Mouse (Mus musculus): ENCODE measurements at regions not wholly inside any gene's neighbourhood (a gene's known extent, or its start where the extent isn't known, plus 50 kb on each side); places are given as distances from the start of the nearest gene placed in this dataset.

GRCm38 (mm10) chr15:59171120-59171519, 282.0 kb downstream of the Gm49356 start:
- DNase-seq: no peak

DNA sequence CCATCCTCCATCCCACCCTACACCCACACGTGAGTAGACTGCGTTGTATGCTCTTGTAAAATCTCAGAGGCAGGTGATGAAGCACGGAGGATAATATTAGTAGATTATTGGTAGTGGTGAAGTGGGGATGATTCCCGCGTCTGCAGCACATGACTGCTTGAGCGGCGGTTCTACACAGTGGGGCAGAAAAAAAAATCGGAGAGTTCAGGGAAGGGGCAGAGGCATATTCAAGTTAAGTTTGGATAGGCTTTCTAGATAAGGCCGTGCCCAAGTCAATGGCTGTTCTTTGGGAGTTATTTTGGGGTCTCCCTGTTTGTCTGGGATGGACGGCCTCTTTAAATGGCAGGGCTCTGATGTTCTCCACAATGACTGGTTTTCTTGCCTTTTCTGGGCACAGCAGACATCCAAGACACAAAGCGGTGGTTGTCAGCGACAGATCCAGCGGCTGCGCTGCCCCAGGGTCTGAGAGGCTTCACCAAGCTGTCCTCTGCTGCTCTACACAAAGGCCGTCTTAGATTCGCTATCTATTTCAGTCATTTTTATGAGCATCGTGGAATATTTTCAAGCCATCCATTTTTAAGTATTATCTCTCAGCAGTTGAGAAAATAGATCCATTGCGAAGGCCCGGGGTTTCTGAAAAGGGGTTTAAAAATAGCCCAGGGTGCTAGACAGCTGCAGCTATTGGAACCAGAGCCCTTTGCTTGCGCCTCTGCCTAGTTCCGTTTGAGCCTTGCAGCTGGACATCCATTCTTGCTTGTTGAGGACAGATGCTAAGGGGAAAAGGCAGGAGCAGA, 284.6 kb downstream of the Gm49356 start:
- DNase-seq: no peak

- DNase-seq: no peak
Measured at GRCm38 (mm10) chr15:59174246-59174751, 285.2 kb downstream of the Gm49356 start.

- DNase-seq: no peak
Measured at GRCm38 (mm10) chr15:59174893-59175531, 285.9 kb downstream of the Gm49356 start.

DNA sequence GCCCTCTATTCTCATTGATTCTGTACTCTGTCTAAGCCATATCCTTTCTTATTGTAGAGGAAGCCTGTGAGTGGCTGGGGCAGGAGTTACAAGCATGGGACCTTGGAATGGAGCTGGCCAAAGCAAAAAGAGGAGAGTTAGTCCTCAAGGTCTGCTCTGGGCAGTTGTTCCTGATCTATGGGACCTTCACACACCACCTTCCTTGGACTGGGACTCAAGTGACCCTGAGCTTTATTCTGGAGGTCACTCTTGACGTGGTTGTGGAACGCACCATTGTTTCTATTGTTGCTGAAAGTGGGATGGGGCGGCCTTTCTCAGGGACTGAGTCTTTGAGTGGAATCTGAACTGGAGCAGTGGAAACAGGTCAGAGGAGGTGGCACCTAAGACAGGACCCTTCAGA, 291.0 kb downstream of the Gm49356 start:
- no peak for DNase-seq

DNA sequence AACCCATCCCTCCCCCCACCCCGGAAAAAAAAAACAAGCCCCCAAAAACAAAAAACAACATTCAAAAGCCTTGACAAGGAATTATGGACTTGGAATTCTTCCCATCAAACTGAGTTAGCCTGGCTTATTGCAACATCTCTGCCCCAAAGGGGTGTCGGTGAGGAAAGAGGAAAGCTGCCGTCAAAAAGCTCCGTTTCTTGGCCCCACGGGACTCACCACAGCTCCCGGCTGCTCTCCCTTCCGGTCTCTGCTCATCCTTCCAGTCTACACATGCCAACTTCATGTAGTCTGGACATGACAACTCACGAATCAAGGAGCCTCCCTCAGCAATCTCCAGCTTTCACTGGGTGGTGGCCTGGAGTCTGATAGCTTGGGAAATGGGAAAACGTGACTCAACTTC, 295.4 kb downstream of the Gm49356 start:
- no peak for DNase-seq

GRCm38 (mm10) chr15:59187566-59187965, 298.5 kb downstream of the Gm49356 start:
- DNase-seq: no peak

GRCm38 (mm10) chr15:59188371-59188770, 299.3 kb downstream of the Gm49356 start:
- DNase-seq: no peak

GRCm38 (mm10) chr15:59190511-59190910, 301.4 kb downstream of the Gm49356 start:
- DNase-seq: no peak

GRCm38 (mm10) chr15:59194421-59194820, 305.3 kb downstream of the Gm49356 start:
- DNase-seq: no peak

GRCm38 (mm10) chr15:59196351-59196750, 307.3 kb downstream of the Gm49356 start:
- no peak for DNase-seq

DNA sequence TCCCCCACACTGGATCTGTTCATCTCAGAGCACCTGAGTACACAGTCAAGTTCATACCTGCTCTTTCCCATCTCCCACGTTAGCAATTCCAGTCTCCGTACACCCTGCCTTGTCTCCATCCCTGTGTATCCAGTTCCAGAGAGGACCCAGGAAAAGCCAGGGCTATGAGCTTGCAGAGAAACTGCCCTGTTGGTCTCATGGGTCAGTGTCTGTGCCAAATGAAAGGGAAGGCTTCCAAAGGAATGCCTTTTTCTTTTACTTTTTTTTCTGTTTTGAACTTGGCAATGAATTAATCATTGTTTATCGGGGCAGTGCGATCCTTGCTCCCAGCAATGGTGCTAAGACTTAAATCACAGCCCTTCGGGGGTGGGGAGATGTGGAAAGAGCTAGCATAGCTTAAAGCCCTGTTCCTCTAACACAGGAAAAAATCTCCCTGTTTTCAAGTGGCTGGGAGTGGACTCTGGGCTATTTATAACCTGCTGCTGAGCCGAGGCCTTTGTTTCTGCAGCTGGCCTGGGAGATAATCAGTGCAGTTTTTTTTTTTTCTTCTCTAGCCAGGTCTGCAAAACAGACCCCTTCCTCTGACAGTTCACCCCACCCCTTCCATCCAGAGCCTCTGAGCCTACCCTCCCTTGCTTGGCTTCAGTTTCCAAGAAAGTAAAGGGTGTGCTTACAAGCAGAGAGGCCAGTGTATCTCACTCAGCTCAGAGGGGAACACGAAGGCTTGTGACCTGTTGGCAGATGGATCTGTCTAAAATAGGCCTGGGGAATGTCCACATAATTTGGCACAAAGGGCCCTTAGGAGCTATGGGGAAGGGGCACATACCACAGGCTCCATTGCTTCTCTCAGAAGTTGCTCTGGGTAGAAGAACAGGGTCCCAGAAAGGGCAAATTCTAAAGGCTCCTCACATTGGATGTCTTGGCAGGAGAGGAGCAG, 308.6 kb downstream of the Gm49356 start:
- no peak for DNase-seq

GRCm38 (mm10) chr15:59201386-59201785, 312.3 kb downstream of the Gm49356 start:
- no peak for DNase-seq

DNA sequence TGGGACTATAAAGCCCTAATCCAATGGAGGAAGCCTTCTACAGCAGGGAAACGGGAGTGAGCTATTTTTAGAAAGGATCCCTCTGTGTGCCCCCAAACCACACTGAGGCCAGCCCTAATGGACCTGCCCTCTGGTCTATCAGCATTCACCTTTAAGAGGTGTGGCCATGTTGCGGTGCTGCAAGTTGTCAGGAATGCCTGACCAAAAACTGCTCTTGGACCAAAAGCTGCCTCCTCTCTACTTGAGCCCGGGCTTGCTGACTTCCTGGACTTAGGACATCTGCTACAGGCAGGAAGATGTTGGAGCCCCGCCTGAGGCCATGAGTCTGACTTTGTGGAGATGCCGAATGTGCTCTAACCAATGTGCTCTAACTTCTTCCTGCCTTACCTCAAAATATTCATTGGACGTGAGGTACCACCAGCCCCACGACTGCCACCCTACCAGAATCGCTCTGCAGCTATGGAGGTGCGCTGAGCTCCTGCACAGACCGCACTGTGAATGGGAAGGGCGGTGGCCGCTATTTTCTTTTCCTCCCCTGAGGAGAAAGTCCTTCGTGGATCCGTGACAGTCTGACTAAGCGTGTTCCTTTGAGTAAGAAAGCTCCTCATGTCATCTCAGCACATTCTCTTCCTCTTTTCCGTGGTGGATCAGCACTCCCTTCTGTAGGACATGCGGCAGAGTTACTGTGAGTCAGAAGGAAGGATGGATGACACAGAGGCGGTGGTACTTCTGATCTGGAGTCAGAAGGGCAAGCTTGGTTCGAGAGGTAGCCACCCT, 313.0 kb downstream of the Gm49356 start:
- peak in 1 of 2 experiments; percentile 4 for DNase-seq

GRCm38 (mm10) chr15:59203097-59203849, 314.2 kb downstream of the Gm49356 start:
- no peak for DNase-seq

DNA sequence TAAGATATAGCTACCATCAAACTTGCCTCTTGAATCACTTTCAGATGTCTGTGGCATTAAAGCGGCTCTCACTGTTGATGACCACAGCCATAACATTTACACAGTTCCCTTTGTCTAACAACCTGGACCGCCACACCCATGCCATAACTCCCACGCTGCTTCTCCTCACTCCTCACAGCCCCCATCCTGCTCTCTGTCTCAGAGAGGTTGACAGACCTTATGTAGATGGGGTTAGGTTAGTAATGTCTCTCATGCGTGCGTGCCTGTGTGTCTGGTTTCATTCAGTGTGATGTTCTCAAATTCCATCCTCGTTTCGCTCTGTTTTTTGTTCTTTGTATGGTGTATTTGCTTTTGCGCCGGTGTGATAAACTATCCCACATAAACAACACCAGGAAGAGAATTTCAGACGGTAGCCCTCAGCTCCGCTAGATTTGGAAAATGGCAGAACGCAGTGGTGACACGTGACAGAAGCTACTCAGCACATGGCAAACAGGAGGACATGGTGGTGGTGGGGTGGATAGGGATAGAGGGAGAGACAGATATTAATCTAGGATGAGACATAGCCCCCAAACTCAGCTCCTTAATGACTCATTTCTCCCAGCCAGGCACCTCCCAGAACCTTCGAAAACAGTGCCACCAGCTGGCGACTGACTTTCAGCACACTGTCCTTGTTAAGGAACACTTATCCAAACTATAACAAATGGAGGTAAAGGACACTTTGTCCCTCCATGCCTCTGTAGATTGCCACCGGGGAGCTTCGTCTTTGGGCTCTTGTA, 314.9 kb downstream of the Gm49356 start:
- peak; percentile 15 to 23 for DNase-seq

DNA sequence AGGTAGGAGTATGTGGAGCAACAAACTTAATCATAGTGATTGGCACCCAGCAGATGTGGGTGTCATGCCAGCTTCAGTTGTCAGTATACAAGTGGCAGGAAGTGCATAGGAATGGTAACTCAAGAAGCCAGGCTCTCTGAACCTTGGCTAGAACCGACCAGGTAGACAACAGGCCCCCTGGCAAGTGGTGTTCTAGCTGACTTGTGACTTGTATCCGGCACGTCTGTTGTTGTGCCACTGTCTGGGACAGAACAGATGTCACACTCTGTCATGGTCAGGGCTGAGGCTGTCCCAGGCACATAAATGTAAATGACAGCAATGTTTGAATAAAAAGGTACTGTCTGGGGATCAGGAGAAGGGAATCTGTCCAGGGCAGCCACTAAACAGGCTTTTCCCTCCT, 316.0 kb downstream of the Gm49356 start:
- no peak for DNase-seq

- DNase-seq: no peak
Measured at GRCm38 (mm10) chr15:59205544-59205943, 316.4 kb downstream of the Gm49356 start.

GRCm38 (mm10) chr15:59206636-59207035, 317.5 kb downstream of the Gm49356 start:
- DNase-seq: no peak

DNA sequence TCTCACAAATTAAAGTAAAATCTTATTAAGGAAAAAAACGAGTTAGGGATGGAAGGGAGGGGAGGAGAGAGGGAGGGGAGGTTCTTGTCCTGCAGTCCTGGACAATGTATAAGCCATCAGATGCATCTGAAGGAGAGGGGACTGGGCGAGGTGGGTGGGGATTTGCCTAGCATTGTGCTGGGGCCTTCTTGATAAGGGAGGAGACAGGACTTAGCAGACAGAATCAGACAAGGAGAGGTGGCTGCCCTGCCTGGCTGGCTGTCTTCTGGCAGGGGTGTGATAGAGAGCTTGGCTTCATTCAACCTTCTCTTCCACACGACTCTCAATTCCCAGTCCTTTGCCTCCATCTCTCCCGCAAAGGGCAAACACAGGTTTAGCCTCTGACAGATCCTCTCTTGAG, 318.9 kb downstream of the Gm49356 start:
- DNase-seq: no peak

- DNase-seq: no peak
Measured at GRCm38 (mm10) chr15:59212362-59212761, 323.3 kb downstream of the Gm49356 start.

Measured in B cell, adult 2 months (primary cell).